In genomic region chr5:98076612-98077011, GRCm38 (mm10) we compare ENCODE assay signal across 14 mouse cellular contexts. TPM values are rescaled to one million over a fixed set of nuclear protein-coding genes. Genes with fewer than 3 reads are reported as not detected.
DNase-seq lines count a peak whose midpoint lies in the region; ATAC-seq and TF ChIP-seq lines count a peak whose summit lies in the region.
"Had no signal": no experiment of that assay in that cellular context is flagged by ENCODE, and none has a peak within 500 bp of the region (broad histone marks: within the 10 kb centered on the region; RNA-seq: fewer than 3 reads in every experiment).

No protein-coding gene starts in this region.

- no peaks in the 10 kb centered on the region for H3K9me3 ChIP-seq in hindbrain, postnatal 0 days (ENCODE audit: low read length)
- no peaks in the 10 kb centered on the region for H3K9me3 ChIP-seq in hindbrain, embryonic 12.5 days (replicated peaks)
- no peaks in the 10 kb centered on the region for H3K9me3 ChIP-seq in heart, embryonic 16.5 days (replicated peaks; ENCODE audit: control insufficient read depth, low read length)
- H3K9me3 ChIP-seq in stomach, postnatal 0 days (ENCODE audit: control insufficient read depth, low read length), result no peaks in the 10 kb centered on the region
- H3K9me3 ChIP-seq: hindbrain, embryonic 13.5 days; liver, embryonic 15.5 days; midbrain, embryonic 10.5 days; neural tube, embryonic 13.5 days had no signal

- H3K36me3 ChIP-seq in hindbrain, postnatal 0 days (ENCODE audit: insufficient read depth, low read length), result no peaks in the 10 kb centered on the region
- H3K36me3 ChIP-seq in hindbrain, embryonic 12.5 days, result no peaks in the 10 kb centered on the region
- H3K36me3 ChIP-seq in heart, embryonic 16.5 days (ENCODE audit: control insufficient read depth, insufficient read depth), result no peaks in the 10 kb centered on the region
- no peaks in the 10 kb centered on the region for H3K36me3 ChIP-seq in stomach, postnatal 0 days (ENCODE audit: control insufficient read depth, insufficient read depth, low read length)
- H3K36me3 ChIP-seq: hindbrain, embryonic 13.5 days; liver, embryonic 15.5 days; midbrain, embryonic 10.5 days; neural tube, embryonic 13.5 days had no signal

- peak; percentile 29 to 55 for DNase-seq in cerebellum, postnatal 10 days
- no peak for DNase-seq in cerebellum, adult 2 months
- peak; percentile 15 for DNase-seq in hindbrain, postnatal 0 days (ENCODE audit: low spot score)
- peak; percentile 53 for DNase-seq in lung, postnatal 10 days
- no peak for DNase-seq in stomach, postnatal 0 days (ENCODE audit: low spot score)
- DNase-seq in adrenal gland, postnatal 14 days, result no peak
- DNase-seq: retina, postnatal 1 day had no signal

- H3K4me2 ChIP-seq in hindbrain, postnatal 0 days (ENCODE audit: low read depth, low read length), result no peak overlapping the region
- no peak overlapping the region for H3K4me2 ChIP-seq in hindbrain, embryonic 12.5 days (replicated peaks)
- H3K4me2 ChIP-seq in heart, embryonic 16.5 days (ENCODE audit: low read depth, low read length), result no peak overlapping the region
- H3K4me2 ChIP-seq in stomach, postnatal 0 days (replicated peaks; ENCODE audit: low read depth), result no peak overlapping the region
- H3K4me2 ChIP-seq: hindbrain, embryonic 13.5 days; liver, embryonic 15.5 days; neural tube, embryonic 13.5 days had no signal

- ATAC-seq in hindbrain, postnatal 0 days, result no peak
- no peak for ATAC-seq in hindbrain, embryonic 12.5 days (ENCODE audit: low FRiP score)
- peak; percentile 87 for ATAC-seq in heart, embryonic 16.5 days (replicated peaks; ENCODE audit: extremely low read depth, insufficient read depth, low FRiP score)
- ATAC-seq in stomach, postnatal 0 days (ENCODE audit: low FRiP score, low TSS enrichment), result no peak
- ATAC-seq: activated CD4-positive, CD25-positive, alpha-beta regulatory T cell, adult 4 months had no signal

- H3K9ac ChIP-seq in hindbrain, postnatal 0 days (replicated peaks; ENCODE audit: low read length), result no peak overlapping the region
- no peak overlapping the region for H3K9ac ChIP-seq in hindbrain, embryonic 12.5 days
- H3K9ac ChIP-seq in heart, embryonic 16.5 days (ENCODE audit: low read length), result no peak overlapping the region
- H3K9ac ChIP-seq in stomach, postnatal 0 days (ENCODE audit: low read length), result no peak overlapping the region
- H3K9ac ChIP-seq: hindbrain, embryonic 13.5 days; liver, embryonic 15.5 days; neural tube, embryonic 13.5 days had no signal

- H3K27me3 ChIP-seq in cerebellum, adult 2 months (ENCODE audit: control insufficient read depth, insufficient read depth, low read length), result no peaks in the 10 kb centered on the region
- no peaks in the 10 kb centered on the region for H3K27me3 ChIP-seq in hindbrain, postnatal 0 days (ENCODE audit: insufficient read depth, low read length)
- H3K27me3 ChIP-seq in hindbrain, embryonic 12.5 days, result no peaks in the 10 kb centered on the region
- H3K27me3 ChIP-seq in heart, embryonic 16.5 days (ENCODE audit: control insufficient read depth, insufficient read depth, low read length), result no peaks in the 10 kb centered on the region
- no peaks in the 10 kb centered on the region for H3K27me3 ChIP-seq in stomach, postnatal 0 days (ENCODE audit: control insufficient read depth, insufficient read depth, low read length)
- H3K27me3 ChIP-seq: hindbrain, embryonic 13.5 days; liver, embryonic 15.5 days; neural tube, embryonic 13.5 days had no signal

- no peaks in the 10 kb centered on the region for H3K4me1 ChIP-seq in cerebellum, adult 2 months (ENCODE audit: control insufficient read depth, insufficient read depth, low read length)
- no peaks in the 10 kb centered on the region for H3K4me1 ChIP-seq in hindbrain, postnatal 0 days (ENCODE audit: insufficient read depth, low read length)
- H3K4me1 ChIP-seq in hindbrain, embryonic 12.5 days, result no peaks in the 10 kb centered on the region
- H3K4me1 ChIP-seq in heart, embryonic 16.5 days (ENCODE audit: control insufficient read depth, insufficient read depth, low read length), result peaks cover 13% of the 10 kb centered on the region
- H3K4me1 ChIP-seq in stomach, postnatal 0 days (replicated peaks; ENCODE audit: control insufficient read depth, insufficient read depth), result no peaks in the 10 kb centered on the region
- H3K4me1 ChIP-seq: hindbrain, embryonic 13.5 days; liver, embryonic 15.5 days; midbrain, embryonic 10.5 days; neural tube, embryonic 13.5 days had no signal

- H3K27ac ChIP-seq in cerebellum, adult 2 months (ENCODE audit: insufficient read depth, low read length), result no peak overlapping the region
- no peak overlapping the region for H3K27ac ChIP-seq in hindbrain, postnatal 0 days
- H3K27ac ChIP-seq in hindbrain, embryonic 12.5 days, result no peak overlapping the region
- peak overlapping the region; percentile 30 for H3K27ac ChIP-seq in heart, embryonic 16.5 days (ENCODE audit: low read length)
- no peak overlapping the region for H3K27ac ChIP-seq in stomach, postnatal 0 days (replicated peaks)
- H3K27ac ChIP-seq: hindbrain, embryonic 13.5 days; liver, embryonic 15.5 days; midbrain, embryonic 10.5 days; neural tube, embryonic 13.5 days had no signal

- no peak for TF ChIP-seq CTCF in cerebellum, adult 2 months (IDR thresholded peaks at IDR 0.05; ENCODE audit: borderline replicate concordance, insufficient read depth, low read depth, low read length)
- no peak for TF ChIP-seq CTCF in hindbrain, postnatal 0 days (IDR thresholded peaks at IDR 0.05; ENCODE audit: low read depth)
- TF ChIP-seq CTCF in stomach, postnatal 0 days (IDR thresholded peaks at IDR 0.05; ENCODE audit: low read depth), result no peak

- no peak for TF ChIP-seq EP300 in stomach, postnatal 0 days (optimal IDR thresholded peaks at IDR 0.05)

- no peak overlapping the region for H3K4me3 ChIP-seq in cerebellum, adult 2 months (replicated peaks; ENCODE audit: insufficient read depth, low read depth, low read length)
- no peak overlapping the region for H3K4me3 ChIP-seq in hindbrain, postnatal 0 days (ENCODE audit: low read length)
- no peak overlapping the region for H3K4me3 ChIP-seq in hindbrain, embryonic 12.5 days
- H3K4me3 ChIP-seq in heart, embryonic 16.5 days (ENCODE audit: low read length), result no peak overlapping the region
- H3K4me3 ChIP-seq in stomach, postnatal 0 days (ENCODE audit: low read depth, low read length), result no peak overlapping the region
- H3K4me3 ChIP-seq: hindbrain, embryonic 13.5 days; liver, embryonic 15.5 days; midbrain, embryonic 10.5 days; neural tube, embryonic 13.5 days had no signal

- 6% methylated on average over 3 of the region's 3 CpGs for WGBS in cerebellum, adult 2 months
- WGBS in hindbrain, postnatal 0 days, result 53% methylated on average over 3 of the region's 3 CpGs
- 69% methylated on average over 3 of the region's 3 CpGs for WGBS in hindbrain, embryonic 12.5 days
- 16% methylated on average over 3 of the region's 3 CpGs for WGBS in heart, embryonic 16.5 days
- WGBS in stomach, postnatal 0 days, result 26% methylated on average over 3 of the region's 3 CpGs

- no peak for TF ChIP-seq POLR2A in cerebellum, adult 2 months (IDR thresholded peaks at IDR 0.05; ENCODE audit: borderline replicate concordance, insufficient read depth, low read length)

RNA-seq across cellular contexts. Expression of gene Antxr2, which starts 45.8 kb away (rescaled TPM):
- polyA plus RNA-seq in cerebellum, adult 2 months (2012; rRNA removed), result 0.49 and 0.93 TPM in 2 replicates
- 5.4 and 9.2 TPM in 2 replicates for total RNA-seq in hindbrain, postnatal 0 days (2014; rRNA removed)
- polyA plus RNA-seq in hindbrain, postnatal 0 days (2015; fragmentation: Nextera tagmentation; extraction: Ambion mirVana), result 2.4 and 2.7 TPM in 2 replicates
- polyA plus RNA-seq in hindbrain, embryonic 12.5 days (2016; fragmentation: Nextera tagmentation; extraction: Ambion mirVana), result 11.5 and 13.6 TPM in 2 replicates
- 58.2 and 63.7 TPM in 2 replicates for polyA plus RNA-seq in heart, embryonic 16.5 days (2015; fragmentation: Nextera tagmentation; extraction: Ambion mirVana)
- 9.3 and 9.7 TPM in 2 replicates for polyA plus RNA-seq in stomach, postnatal 0 days (2015; fragmentation: Nextera tagmentation; extraction: Ambion mirVana)
- 23.9 and 32.8 TPM in 2 replicates for total RNA-seq in adrenal gland, postnatal 14 days (2021)

Comparison
In these comparisons a context has a peak if more than half of its experiments do, and no peak if none do; other contexts are left out.
1. DNase-seq: peak in cerebellum, postnatal 10 days (2 of 2), hindbrain, postnatal 0 days (single experiment) and lung, postnatal 10 days (single experiment); none in cerebellum, adult 2 months (0 of 2), stomach, postnatal 0 days (single experiment) and adrenal gland, postnatal 14 days (single experiment).